19 mouse cellular contexts compared by ENCODE assay signal in genomic region chr4:148923976-148924375, GRCm38 (mm10).
DNase-seq lines count a peak whose midpoint lies in the region; ATAC-seq and TF ChIP-seq lines count a peak whose summit lies in the region.
"Had no signal": no experiment of that assay in that cellular context is flagged by ENCODE, and none has a peak within 500 bp of the region (broad histone marks: within the 10 kb centered on the region; RNA-seq: fewer than 3 reads in every experiment).

No protein-coding gene starts in this region.

- H3K4me1 ChIP-seq in heart, embryonic 10.5 days: peaks cover 96% of the 10 kb centered on the region
- H3K4me1 ChIP-seq in kidney, embryonic 14.5 days (ENCODE audit: control insufficient read depth, insufficient read depth, low read length): peaks cover 86% of the 10 kb centered on the region
- peaks cover 74% of the 10 kb centered on the region for H3K4me1 ChIP-seq in E14TG2a.4 (replicated peaks; ENCODE audit: low read depth, low read length)
- peaks cover 99% of the 10 kb centered on the region for H3K4me1 ChIP-seq in limb, embryonic 10.5 days

- no peaks in the 10 kb centered on the region for H3K9me3 ChIP-seq in heart, embryonic 10.5 days
- no peaks in the 10 kb centered on the region for H3K9me3 ChIP-seq in kidney, embryonic 14.5 days (ENCODE audit: control insufficient read depth, low read length)
- no peaks in the 10 kb centered on the region for H3K9me3 ChIP-seq in E14TG2a.4 (ENCODE audit: low read length)
- H3K9me3 ChIP-seq in limb, embryonic 10.5 days (replicated peaks): no peaks in the 10 kb centered on the region
- H3K9me3 ChIP-seq: embryonic facial prominence, embryonic 13.5 days; forebrain, embryonic 13.5 days; G1E; limb, embryonic 12.5 days; midbrain, embryonic 12.5 days; stomach, embryonic 15.5 days had no signal

- no peak for TF ChIP-seq CTCF in E14TG2a.4 (conservative IDR thresholded peaks at IDR 0.05; ENCODE audit: low read length)

- no peak overlapping the region for H3K4me3 ChIP-seq in heart, embryonic 10.5 days
- no peak overlapping the region for H3K4me3 ChIP-seq in kidney, embryonic 14.5 days (ENCODE audit: low read length)
- 0 out of 2 replicates have a peak overlapping the region, but pooled peaks have one; percentile 35 for H3K4me3 ChIP-seq in E14TG2a.4 (replicated peaks; ENCODE audit: low read length)
- no peak overlapping the region for H3K4me3 ChIP-seq in limb, embryonic 10.5 days
- H3K4me3 ChIP-seq: embryonic facial prominence, embryonic 13.5 days; forebrain, embryonic 13.5 days; limb, embryonic 12.5 days; midbrain, embryonic 12.5 days; stomach, embryonic 15.5 days had no signal

- H3K4me2 ChIP-seq in kidney, embryonic 14.5 days (replicated peaks; ENCODE audit: low read depth, low read length): no peak overlapping the region
- H3K4me2 ChIP-seq: embryonic facial prominence, embryonic 13.5 days; forebrain, embryonic 13.5 days; limb, embryonic 12.5 days; midbrain, embryonic 12.5 days; stomach, embryonic 15.5 days had no signal

- H3K9ac ChIP-seq in kidney, embryonic 14.5 days (ENCODE audit: low read depth, low read length): no peak overlapping the region
- H3K9ac ChIP-seq: embryonic facial prominence, embryonic 13.5 days; forebrain, embryonic 13.5 days; limb, embryonic 12.5 days; midbrain, embryonic 12.5 days; stomach, embryonic 15.5 days had no signal

- intact Hi-C loops in heart, postnatal 36 days (cut with DNase I): no loop called here

- WGBS in heart, embryonic 10.5 days: 67% methylated on average over 8 of the region's 8 CpGs
- 21% methylated on average over 8 of the region's 8 CpGs for WGBS in kidney, embryonic 14.5 days
- WGBS in limb, embryonic 10.5 days: 58% methylated on average over 8 of the region's 8 CpGs

- peak overlapping the region; percentile 94 for H3K27ac ChIP-seq in heart, embryonic 10.5 days
- H3K27ac ChIP-seq in kidney, embryonic 14.5 days (ENCODE audit: low read depth, low read length): peak overlapping the region; percentile 77
- H3K27ac ChIP-seq in limb, embryonic 10.5 days: peak overlapping the region; percentile 72
- H3K27ac ChIP-seq: embryonic facial prominence, embryonic 13.5 days; forebrain, embryonic 13.5 days; midbrain, embryonic 12.5 days; stomach, embryonic 15.5 days had no signal

- no peak for DNase-seq in heart, embryonic 10.5 days (ENCODE audit: low spot score)
- DNase-seq in heart, postnatal 36 days: no peak
- no peak for DNase-seq in kidney, adult 11 months
- DNase-seq in limb, embryonic 10.5 days (ENCODE audit: low spot score): no peak
- no peak for DNase-seq in spleen, postnatal 10 days (ENCODE audit: low spot score in 2 of 2)
- no peak for DNase-seq in layer of hippocampus, postnatal 36 days
- DNase-seq: adrenal gland, postnatal 25 days; cerebellum, postnatal 36 days; gastrocnemius, postnatal 10 days; right cerebral cortex, postnatal 4 days; thymus, postnatal 4 days had no signal

- peak; percentile 28 for ATAC-seq in kidney, embryonic 14.5 days (ENCODE audit: low FRiP score, low TSS enrichment)
- ATAC-seq: forebrain, embryonic 13.5 days had no signal

- H3K36me3 ChIP-seq in heart, embryonic 10.5 days: peaks cover 2% of the 10 kb centered on the region; the same call in 1 of the 2 replicates
- H3K36me3 ChIP-seq in kidney, embryonic 14.5 days (ENCODE audit: control insufficient read depth, insufficient read depth, low read length): no peaks in the 10 kb centered on the region
- 0 out of 2 replicates have a peak, but pooled peaks cover under 1% of the 10 kb centered on the region for H3K36me3 ChIP-seq in E14TG2a.4 (ENCODE audit: insufficient read depth, low read length)
- no peaks in the 10 kb centered on the region for H3K36me3 ChIP-seq in limb, embryonic 10.5 days
- H3K36me3 ChIP-seq: embryonic facial prominence, embryonic 13.5 days; G1E; limb, embryonic 12.5 days; midbrain, embryonic 12.5 days; stomach, embryonic 15.5 days had no signal

- H3K27me3 ChIP-seq in heart, embryonic 10.5 days (ENCODE audit: insufficient read depth, poor library complexity, severe bottlenecking): peaks cover 36% of the 10 kb centered on the region; the same call in 1 of the 2 replicates
- H3K27me3 ChIP-seq in kidney, embryonic 14.5 days (ENCODE audit: control insufficient read depth, insufficient read depth, low read length): peaks cover 5% of the 10 kb centered on the region
- peaks cover 15% of the 10 kb centered on the region; the same call in 1 of the 2 replicates for H3K27me3 ChIP-seq in E14TG2a.4 (ENCODE audit: insufficient read depth, low read length)
- H3K27me3 ChIP-seq in limb, embryonic 10.5 days (ENCODE audit: low read depth, poor library complexity, severe bottlenecking): peaks cover 59% of the 10 kb centered on the region
